Mouse (Mus musculus): Measurements from ENCODE around the gene Mpp2.

Gene Mpp2

DNA sequence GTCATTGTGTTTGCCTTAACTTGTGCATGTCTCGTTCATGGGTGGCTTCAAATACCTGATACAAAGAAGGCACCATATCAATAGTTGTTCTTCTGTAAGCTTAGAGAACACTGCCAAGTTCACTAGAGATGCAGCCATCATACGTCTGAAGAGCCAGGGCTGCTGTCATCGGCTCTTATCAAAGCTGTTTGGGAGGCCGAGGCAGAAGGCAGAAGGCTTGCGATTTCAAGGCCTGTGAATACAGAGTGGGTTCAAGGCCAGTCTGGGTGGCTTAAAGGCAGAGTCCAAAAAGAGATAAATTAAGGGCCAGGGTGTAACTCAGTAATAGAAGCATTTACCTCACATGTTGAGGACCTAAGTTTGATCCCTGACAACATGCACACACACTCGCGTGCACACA, 52.0 kb downstream of the Mpp2 start:
- DNase-seq (ENCODE audit: extremely low spot score, low read depth, low spot score), result no peak

DNA sequence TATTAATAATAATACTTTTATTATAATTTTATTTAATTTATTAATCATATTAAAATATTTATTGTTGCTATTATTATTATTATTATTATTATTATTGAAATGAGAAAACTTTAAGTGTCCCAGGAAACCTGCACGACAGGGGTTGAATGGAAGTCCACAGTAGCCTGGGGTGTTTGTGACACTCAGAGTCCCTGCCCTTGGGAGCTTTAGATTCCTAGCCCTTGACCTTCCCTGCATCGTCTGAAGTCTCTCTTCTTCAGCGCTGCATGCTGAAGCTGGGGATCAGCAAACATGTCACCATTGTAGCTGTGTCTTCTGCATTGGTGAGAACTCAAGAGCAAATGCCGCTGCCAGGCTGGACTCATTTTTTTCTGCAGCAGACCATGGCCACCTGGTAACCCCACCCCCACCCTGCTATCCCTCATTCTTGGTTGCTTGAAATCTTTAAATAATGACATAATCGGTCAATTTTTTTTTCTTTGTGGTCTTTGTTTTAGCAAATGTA, 52.8 kb downstream of the Mpp2 start:
- no peak for DNase-seq (ENCODE audit: extremely low spot score, low read depth, low spot score)

DNA sequence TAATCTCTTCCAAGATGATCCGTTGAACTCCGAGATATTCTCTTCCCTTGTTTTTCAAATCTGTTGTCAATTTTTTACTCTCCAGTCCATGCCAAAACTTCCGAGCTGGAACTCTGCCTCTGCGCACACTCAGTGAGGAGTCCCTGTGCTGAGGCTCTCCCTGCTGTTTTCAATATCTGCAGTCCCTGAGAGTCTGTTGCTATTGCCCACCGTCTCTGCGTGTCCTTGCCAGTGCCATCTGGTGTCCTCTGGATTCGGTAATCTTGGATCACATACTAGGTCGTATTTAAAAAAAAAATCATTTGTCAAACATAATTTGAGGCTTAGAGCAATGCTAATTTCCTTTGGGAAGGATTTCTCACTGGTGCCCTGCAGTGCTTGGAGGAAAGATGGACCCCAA, 53.4 kb downstream of the Mpp2 start:
- DNase-seq (ENCODE audit: extremely low spot score, low read depth, low spot score), result no peak

DNA sequence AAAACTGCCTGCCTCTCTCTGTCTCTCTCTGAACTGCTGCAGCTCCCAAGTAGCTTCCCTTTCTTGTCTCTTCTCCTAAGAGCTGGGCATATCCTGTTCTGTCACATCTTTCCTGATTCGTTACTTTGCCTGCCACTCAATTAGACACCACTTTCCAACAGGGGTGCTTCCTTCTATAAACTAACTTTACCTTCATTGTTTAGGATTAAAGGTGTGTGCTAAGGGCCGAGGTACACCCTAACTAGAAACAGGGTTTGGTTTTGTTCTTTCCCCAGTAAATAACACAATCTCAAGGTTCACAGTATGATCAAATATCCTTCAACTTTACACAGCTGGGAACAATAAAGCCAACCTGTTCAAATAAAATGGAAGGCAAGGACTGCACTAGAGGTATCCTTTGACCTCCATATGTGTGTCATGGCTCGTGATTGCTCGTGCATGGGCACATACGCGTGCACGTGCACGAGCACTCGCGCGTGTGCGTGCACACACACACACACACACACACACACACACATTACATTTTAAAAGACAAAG, 55.2 kb downstream of the Mpp2 start:
- DNase-seq (ENCODE audit: extremely low spot score, low read depth, low spot score), result no peak

DNA sequence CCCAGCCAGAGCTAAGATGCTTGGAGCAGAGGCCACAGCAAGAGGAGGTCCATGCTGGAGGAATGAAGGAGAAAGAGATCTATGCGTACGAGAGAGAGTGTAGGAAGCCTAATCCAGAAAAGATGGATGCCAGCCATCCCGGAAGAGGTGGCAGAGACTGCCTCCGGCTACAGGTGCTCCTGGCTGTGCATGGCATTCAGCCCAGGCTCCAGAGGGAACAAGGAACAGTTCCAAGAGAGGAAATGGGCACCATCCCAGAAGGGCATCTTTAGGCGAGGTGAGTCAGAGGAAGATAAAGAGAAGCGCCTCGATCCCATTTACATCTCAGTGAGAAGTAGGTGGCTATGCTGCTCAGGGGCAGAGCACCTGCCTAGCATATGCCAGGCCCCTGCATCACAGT, 57.2 kb downstream of the Mpp2 start:
- no peak for DNase-seq (ENCODE audit: extremely low spot score, low read depth, low spot score)

DNA sequence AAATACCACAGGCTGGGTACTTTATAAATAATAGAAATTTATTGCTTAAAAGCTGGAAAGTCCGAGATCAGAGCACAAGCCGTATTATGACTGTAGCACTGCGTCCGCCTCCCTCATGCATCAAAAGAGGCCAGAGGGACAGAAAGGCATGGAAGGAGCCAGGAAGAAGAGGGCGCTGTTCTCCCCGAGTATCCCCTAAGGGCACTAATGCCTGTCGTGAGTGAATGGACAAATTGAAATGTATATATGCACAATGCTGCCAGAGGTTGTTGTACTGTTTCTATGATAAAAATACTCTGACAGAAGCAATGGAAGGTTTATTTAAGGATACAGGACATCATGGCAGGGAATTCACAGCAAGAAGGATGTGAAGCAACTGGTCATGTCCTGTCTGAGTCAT, 58.3 kb downstream of the Mpp2 start:
- no peak for DNase-seq (ENCODE audit: extremely low spot score, low read depth, low spot score)

DNA sequence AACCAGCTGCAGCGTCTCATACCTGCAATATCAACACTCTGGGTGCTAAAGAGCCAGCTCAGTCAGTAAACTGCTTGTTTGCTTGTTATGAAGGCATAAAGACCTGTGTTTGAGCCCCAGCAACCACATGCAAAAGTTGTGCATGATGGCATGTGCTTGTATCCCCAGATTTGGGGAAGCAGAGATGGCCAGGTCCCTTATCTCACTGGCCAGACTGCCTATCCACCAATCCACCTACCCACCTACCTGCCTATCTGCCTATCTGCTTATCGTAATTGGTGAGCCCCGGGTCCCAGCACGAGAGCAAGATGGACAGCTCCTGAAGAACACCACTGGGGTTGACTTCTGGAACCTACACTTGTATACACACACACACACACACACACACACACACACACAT, 59.0 kb downstream of the Mpp2 start:
- no peak for DNase-seq (ENCODE audit: extremely low spot score, low read depth, low spot score)

DNA sequence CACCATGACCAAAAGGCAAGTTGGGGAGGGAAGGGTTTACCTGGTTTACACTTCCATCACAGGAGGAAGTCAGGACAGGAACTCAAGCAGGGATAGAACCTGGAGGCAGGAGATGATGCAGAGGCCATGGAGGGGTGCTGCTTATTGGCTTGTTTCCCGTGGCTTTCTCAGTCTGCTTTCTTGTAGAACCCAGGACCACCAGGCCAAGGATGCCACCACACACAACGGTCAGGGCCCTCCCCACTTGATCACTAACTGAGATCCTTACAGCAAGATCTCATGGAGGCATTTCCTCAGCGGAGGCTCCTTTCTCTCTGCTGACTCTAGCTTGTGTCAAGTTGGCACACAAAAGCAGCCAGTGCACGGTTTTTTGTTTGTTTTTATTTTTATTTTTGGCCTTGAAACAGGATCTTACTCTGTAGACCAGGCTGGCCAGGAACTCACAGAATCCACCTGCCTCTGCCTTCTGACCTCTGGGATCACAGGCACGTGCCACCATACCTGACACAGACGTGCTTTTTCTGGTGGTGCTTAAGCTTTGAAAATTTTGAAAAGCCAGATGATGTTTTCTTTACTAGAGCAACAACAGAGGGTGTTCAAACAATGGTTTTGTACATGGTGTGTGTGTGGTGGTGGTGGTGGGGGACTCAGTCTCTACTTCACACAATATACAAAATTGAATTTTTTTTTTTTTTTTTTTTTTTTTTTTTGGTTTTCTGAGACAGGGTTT, 60.1 kb downstream of the Mpp2 start, which contains the start of gene Mpp3:
Mpp3 (minus strand) TSS at position 375 of the 730 bp plus-strand sequence.
- DNase-seq (ENCODE audit: extremely low spot score, low read depth, low spot score), result no peak

DNA sequence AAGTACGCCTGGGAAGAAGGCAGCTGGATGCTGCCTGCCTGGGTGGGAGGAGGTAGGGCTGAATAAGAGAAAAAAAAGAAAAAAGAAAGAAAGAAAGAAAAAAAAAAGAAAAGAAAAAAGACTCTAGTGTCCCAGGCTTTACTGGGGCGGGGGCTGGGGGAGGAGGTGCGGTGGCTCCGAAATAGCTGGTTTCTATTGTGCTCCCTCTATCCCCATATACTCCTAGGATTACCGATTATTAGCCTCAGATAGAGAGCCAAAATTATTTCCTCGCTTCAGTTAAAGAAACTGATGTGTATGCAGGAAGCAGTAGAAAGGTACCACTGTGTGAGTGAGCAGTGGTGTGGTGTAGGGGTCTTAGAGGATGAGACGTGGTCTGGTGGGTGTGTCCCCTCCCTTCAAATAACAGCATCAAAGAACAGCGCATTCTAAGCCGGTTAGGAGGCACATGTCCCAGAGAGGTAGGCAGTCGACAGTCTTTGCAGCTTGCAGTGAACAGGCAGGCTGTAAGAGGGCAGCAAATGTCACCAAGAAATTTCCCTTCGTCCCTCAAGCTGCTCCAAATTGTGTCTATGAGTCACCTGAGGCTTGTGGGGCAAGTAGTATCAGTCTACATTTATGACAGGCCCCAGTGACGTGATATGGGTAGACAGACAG, 60.8 kb downstream of the Mpp2 start:
- DNase-seq (ENCODE audit: extremely low spot score, low read depth, low spot score), result no peak

DNA sequence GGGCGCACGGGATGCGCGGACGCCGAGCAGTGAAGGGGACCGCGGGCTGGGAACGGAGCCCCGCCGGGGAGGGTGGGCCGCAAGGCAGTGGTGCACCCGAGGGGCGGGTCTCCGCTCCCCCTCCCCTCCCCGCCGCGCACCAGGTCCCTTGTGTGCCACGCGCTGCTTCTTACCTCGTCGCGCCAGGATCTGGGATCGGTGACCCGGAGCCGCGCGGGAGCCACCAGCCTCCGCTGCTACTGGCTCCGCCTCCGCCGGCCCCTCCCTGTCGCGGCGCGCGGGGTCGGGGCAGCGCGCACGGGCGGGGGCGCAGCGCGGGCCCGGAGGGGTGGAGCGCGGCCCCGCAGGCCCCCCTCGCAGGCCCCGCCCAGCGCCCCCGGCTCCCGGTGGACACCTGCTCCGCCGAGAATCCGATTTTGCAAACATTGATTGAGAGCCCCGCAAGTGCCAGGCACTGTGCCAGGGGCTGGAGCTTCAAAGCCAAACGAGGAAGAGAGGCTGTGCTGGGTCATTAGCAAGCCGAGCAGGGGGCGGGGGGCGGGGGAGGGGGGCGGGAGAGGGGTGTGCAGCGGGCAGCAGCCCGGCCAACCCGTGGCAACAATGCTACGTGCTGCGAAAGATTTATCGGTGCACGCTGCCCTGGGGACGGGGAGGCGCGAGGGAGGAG, 61.5 kb downstream of the Mpp2 start:
- DNase-seq (ENCODE audit: extremely low spot score, low read depth, low spot score), result peak; percentile 39

DNA sequence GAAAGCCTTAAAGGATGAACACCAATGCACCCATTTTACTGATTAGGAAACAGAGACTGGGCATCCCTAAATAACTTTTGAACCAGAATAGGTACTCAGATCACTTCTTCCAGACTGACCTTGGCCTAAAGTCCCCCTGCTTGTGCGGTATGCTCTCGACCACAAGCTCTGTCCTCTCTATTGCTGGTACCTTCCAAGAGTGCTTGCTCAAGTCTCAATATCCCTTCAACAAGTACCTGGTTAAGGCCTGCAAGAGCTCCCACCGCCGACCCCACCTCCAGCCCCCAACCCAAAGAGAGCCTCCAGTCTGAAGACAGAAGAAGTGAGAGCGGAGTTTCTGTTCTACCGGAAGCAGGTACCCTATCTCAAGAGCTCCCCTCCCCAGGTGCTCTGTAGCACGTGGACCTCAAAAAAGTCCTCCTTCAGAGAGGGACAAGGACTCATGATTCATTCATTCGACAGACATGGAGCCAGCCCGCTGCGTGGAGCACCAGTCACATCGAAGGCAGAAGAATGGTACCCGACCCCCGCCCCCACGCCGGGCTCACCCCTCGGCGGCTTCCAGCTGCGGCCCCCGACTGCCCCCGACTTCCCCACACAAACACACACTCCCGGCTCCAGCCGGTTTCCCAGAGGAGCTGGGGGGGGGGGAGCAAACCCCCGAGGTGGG, 62.2 kb downstream of the Mpp2 start:
- no peak for DNase-seq (ENCODE audit: extremely low spot score, low read depth, low spot score)

DNA sequence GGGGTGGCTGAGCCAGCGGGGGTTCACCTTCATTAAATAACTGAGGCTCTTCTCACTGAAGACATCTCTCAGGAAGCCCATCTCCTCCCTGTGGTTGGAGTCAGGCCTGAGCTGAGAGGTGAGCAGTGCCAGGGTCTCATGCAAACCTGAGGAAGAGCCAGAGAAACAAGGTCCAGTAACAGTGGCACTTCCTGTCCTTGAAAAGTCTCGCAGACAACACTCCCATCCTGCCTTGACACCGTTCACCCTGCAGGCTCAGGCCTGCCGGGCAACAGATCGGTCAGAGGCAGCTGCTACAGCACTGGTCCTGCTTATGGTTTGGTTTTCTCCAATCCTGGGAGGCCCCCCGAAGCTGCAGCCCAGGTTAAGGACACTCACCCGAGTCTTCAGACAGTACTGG, 63.0 kb downstream of the Mpp2 start:
- DNase-seq (ENCODE audit: extremely low spot score, low read depth, low spot score), result no peak

DNA sequence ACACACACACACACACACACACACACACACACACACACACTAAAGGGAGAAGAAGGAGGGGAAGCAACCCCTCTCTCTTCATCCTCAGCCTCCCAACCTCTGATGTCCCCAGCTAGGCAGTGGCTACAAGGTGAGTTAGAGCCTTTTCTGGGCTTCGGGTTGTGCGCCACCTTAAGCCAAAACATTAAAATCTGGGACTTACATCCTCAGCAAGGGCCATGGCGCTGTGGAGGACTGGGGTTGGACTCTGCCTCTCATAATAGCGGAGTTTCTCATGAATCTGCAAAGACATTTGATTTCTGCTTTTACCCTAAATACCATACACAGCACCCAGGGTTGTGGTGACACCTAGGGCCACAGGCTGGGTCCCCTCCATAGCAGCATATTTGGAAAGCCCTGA, 63.4 kb downstream of the Mpp2 start:
- no peak for DNase-seq (ENCODE audit: extremely low spot score, low read depth, low spot score)

DNA sequence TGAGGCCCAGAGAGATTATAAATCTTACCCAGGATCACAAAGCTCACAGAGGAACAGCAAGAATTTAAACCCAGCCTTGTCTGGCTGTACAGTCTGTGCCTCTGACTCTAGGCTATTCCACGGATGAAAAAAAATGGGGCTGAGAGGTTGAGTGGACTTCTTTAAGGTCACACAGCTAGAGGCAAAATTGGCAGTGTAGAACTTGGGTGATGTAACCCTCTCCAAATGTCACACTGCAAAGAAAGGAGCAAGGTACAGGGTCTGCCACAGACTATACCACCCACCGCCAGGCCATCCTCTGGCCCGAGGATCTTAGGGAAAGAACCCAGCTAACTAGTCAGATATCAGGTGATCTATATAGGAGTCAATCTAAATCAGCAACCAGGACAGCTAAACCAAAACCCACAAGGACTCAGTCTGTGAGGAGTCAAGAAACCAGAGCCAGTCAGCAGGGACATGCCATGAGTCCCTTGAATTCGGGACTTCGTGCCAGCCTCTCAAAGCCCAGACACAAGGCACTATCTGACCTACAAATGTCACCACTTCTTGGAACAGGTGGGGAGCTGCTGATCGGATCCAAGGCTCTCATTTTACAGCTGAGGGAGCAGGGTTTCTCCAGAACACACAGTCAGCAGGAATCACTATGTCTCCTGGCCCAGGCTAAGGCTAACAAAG, 64.1 kb downstream of the Mpp2 start:
- DNase-seq (ENCODE audit: extremely low spot score, low read depth, low spot score), result no peak

DNA sequence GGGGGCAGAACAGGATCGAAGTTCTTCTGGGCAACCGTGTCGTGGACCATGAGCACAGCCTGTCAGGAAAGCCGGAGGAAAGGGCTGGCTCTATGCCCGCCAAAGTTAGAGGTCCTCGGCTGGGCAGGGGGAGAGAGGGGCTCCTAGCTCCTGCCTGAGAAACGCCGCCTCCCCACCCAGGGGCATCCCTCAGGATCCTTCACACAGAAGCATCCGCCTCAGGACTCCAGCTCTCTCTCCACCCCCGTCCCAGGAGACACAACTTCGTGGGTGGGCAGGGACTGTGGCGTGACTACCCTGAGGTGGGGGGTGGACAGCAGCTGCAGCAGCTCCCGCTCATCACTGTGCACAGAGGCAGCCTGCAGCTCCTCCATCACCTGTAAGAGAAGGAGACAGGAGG, 64.9 kb downstream of the Mpp2 start:
- DNase-seq (ENCODE audit: extremely low spot score, low read depth, low spot score), result no peak

DNA sequence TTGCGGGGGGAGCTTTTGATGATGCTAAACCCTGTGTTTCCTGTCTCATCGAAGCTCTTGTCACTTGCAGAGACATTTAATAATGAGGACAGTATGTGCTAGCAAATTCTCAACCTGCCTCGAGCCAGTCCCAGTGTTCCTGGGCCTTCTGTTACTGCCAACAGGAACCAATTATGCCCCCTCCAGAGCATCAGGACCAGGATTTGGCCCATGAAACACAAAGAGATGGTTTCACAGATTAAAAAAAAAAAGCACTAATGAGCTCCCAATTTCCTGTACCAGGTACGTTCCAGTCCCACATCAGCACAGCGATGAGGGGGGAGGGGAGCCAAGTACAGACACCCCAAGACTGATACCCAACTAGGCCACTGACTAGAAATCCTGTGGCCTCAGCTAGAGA, 67.1 kb downstream of the Mpp2 start:
- no peak for DNase-seq (ENCODE audit: extremely low spot score, low read depth, low spot score)

DNA sequence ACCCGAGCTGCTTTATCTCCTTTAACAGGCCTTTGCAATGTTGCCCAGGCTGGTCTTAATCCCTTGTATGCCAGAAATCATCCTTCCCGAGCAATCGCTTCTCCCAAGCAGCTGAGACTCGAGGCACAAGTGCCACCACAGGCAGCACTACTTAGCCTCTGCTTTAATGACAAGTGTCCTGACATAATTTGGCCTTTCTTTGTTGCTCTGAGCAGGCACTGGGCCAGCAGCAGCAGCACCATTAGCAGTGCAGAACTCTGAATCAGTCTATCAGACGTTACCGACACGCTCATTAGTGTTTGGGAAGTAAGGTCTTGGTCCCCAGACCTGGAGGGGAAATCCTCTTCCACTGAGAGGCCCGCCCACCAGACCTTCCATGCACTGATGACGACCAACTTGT, 68.6 kb downstream of the Mpp2 start:
- no peak for DNase-seq (ENCODE audit: extremely low spot score, low read depth, low spot score)

DNA sequence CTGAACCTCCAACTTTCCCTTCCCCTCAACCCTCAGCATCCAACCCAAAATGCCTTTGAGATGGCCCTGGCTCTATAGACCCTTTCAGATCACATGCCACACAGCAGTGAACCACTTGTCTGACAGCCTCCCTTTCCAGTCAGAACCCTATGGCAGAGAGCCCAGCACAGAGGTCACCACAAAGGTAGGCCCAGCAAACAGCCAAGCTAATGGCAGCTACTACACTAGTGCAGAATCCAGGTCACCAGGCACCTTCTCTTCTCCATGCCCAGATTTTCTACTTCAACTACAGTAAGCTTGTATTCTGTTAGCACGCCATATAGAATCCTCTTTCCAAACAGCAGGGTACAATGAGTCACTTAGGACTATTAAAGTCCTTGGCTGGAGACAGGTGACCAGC, 72.2 kb downstream of the Mpp2 start:
- no peak for DNase-seq (ENCODE audit: extremely low spot score, low read depth, low spot score)

DNA sequence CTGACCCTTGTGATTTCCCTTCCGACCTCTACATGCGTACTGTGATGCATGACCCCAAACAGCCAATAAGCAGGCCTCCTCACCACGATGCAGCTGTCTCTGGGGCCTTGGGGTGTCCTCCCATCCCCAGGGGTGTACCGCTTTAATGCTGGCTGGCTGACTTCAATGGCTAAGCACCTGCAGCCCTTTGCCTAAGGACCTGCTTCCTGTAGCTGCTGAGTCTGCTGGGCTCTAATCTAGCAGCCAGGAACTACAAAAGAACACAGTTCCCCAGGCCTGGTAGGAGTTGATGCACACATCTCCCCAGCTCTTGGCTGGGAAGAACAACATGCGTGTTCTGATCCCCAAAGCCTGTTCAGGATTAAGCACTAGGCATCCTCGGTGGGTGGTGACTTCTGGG, 72.8 kb downstream of the Mpp2 start:
- no peak for DNase-seq (ENCODE audit: extremely low spot score, low read depth, low spot score)

DNA sequence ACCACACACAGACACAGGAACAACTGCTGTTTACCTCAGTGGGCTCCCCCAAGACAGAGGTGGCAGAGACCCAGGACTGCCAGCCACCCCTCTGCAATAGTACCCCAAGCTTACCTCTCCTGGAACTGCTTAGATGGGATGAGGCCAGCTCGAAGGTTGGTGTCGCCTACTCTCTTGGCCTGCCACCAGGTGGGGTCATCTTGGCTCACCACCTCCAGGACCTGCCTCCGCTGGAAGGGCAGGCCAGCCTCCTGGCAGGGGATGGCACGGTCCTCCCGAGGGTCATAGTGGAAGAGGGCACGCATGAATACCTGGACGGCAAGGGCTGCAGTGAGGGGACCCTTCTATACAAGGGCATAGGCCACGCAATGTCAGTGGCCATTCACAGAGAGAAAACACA, 75.1 kb downstream of the Mpp2 start:
- no peak for DNase-seq (ENCODE audit: extremely low spot score, low read depth, low spot score)

DNA sequence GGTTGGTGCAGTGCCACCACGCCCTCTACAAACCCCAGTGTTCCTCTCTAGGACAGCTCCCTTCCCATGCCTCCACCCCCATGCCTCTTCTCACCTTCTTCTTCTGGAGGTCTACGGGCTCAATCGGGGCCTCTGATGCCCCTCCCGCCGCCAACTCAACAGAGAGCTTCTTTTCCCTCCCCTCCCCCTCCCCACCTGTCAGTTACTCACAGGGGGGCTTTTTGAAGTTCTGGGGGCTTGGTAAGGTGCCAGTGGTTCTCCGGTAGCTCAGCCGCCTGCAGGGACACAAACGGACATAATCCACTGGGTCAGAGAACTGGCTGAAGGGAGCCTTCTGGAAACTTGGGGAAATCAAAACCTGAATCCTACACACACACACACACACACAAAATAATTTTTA, 76.8 kb downstream of the Mpp2 start:
- no peak for DNase-seq (ENCODE audit: extremely low spot score, low read depth, low spot score)
